Mouse (Mus musculus): ENCODE data around the gene Calr4. TPM values are rescaled to one million over a fixed set of nuclear protein-coding genes. Genes with fewer than 3 reads are reported as not detected.

Gene Calr4
- total and polyA plus RNA-seq, 3 experiments: 0.04 TPM; not detected in 2

DNA sequence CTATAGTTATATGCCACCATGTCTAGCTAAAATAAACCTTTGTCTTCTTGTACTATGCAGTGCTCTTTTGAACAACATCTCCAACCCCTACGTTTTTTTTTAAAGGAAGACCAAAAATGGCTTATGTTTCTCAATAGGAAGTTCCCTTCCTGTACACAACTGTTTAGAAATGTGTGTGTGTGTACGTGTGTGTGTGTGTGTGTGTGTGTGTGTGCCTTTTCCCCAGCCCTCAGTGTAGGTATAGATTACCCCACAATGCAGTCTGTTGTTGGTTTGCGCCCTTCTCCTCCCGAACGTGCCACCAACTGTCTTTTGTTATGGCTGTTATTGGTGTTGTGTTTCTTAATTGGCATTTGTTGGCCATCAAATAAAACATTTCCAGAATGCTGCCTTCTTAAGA, 26.8 kb upstream of the Calr4 start:
- no peak overlapping the region for H3K27ac ChIP-seq (ENCODE audit: control insufficient read depth, low read depth, low read length)
- H3K9ac ChIP-seq (ENCODE audit: control insufficient read depth, low read depth, low read length, poor library complexity, severe bottlenecking): no peak overlapping the region
- H3K36me3 ChIP-seq (ENCODE audit: control insufficient read depth in 1 of 2, insufficient read depth in 2 of 2, low read length in 2 of 2): no peaks in the 10 kb centered on the region
- peaks cover 4% of the 10 kb centered on the region in 2 experiments for H3K27me3 ChIP-seq (ENCODE audit: control insufficient read depth in 1 of 2, insufficient read depth in 2 of 2, low read length in 2 of 2)
- DNase-seq (ENCODE audit: low read depth, low spot score): no peak
- no peaks in the 10 kb centered on the region for H3K79me2 ChIP-seq (ENCODE audit: control insufficient read depth, insufficient read depth, low read length, poor library complexity)
- H3K4me1 ChIP-seq (ENCODE audit: control insufficient read depth in 1 of 2, insufficient read depth in 2 of 2, low read length in 2 of 2): peaks cover 0 to 2% of the 10 kb centered on the region in 2 experiments; a peak in 1 of 4 replicates
- TF ChIP-seq MAFK (IDR thresholded peaks at IDR 0.05; ENCODE audit: borderline replicate concordance, low read depth, low read length) (no peak), SIN3A (IDR thresholded peaks at IDR 0.05; ENCODE audit: low read length) (no peak), ELF1 (IDR thresholded peaks at IDR 0.05; ENCODE audit: low read depth, low read length) (no peak), USF2 (IDR thresholded peaks at IDR 0.05; ENCODE audit: borderline replicate concordance in 1 of 2, insufficient read depth in 1 of 2, low read depth in 1 of 2, low read length in 2 of 2) (no peak), NRF1 (IDR thresholded peaks at IDR 0.05; ENCODE audit: insufficient read depth, low read depth, low read length, poor library complexity, severe bottlenecking) (no peak), JUND (IDR thresholded peaks at IDR 0.05; ENCODE audit: low read depth, low read length) (no peak), ZKSCAN1 (IDR thresholded peaks at IDR 0.05; ENCODE audit: low read depth, low read length) (no peak), GABPA (IDR thresholded peaks at IDR 0.05; ENCODE audit: low read depth, low read length) (no peak), MAX (IDR thresholded peaks at IDR 0.05; ENCODE audit: low read length) (no peak), KAT2A (conservative IDR thresholded peaks at IDR 0.05; ENCODE audit: low read depth, low read length) (no peak), E2F4 (IDR thresholded peaks at IDR 0.05; ENCODE audit: borderline replicate concordance, low read depth, low read length) (no peak), CHD2 (IDR thresholded peaks at IDR 0.05; ENCODE audit: low read length) (no peak), HCFC1 (IDR thresholded peaks at IDR 0.05; ENCODE audit: low read depth, low read length) (no peak), MAZ (IDR thresholded peaks at IDR 0.05; ENCODE audit: low read depth, low read length) (no peak), TCF12 (IDR thresholded peaks at IDR 0.05; ENCODE audit: low read depth, low read length) (no peak), POLR2AphosphoS2 (IDR thresholded peaks at IDR 0.05; ENCODE audit: low read length) (no peak), TAL1 (IDR thresholded peaks at IDR 0.05; ENCODE audit: low read length) (no peak), MYB (IDR thresholded peaks at IDR 0.05; ENCODE audit: low read depth, low read length) (no peak), MEF2A (IDR thresholded peaks at IDR 0.05; ENCODE audit: extremely low read depth, insufficient replicate concordance, low read depth, low read length, poor library complexity, severe bottlenecking) (no peak), POLR2A (IDR thresholded peaks at IDR 0.05; ENCODE audit: control insufficient read depth in 1 of 2, insufficient read depth in 1 of 2, low read depth in 1 of 2, low read length in 2 of 2, poor library complexity in 1 of 2) (no peak)
- no peaks in the 10 kb centered on the region for H3K9me3 ChIP-seq (replicated peaks; ENCODE audit: insufficient read depth, low read length)
- H3K4me3 ChIP-seq (ENCODE audit: control insufficient read depth in 1 of 2, insufficient read depth in 1 of 2, low read depth in 2 of 2, low read length in 2 of 2): no peak overlapping the region

DNA sequence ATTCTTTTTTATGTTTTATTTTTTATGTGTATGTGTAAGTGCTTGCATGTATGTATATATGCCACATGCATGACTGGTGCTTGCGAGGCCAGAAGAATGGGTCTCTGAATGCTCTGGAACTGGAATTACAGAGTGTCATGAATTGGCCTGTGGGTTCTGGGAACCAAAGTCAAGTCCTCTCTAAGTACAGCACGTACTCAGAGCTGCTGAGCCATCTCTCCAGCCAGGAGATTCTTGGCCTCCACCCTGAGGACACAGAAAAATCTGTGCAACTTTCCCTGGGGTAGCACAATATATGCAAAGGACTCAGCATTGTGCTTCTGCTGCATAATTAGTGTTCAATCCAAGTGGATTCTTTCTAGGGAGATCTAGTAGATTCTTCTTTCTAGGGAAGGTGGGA, 24.0 kb upstream of the Calr4 start:
- H3K9me3 ChIP-seq (replicated peaks; ENCODE audit: insufficient read depth, low read length): no peaks in the 10 kb centered on the region
- H3K27me3 ChIP-seq (ENCODE audit: control insufficient read depth in 1 of 2, insufficient read depth in 2 of 2, low read length in 2 of 2): peaks cover 4 to 5% of the 10 kb centered on the region in 2 experiments
- no peak overlapping the region for H3K9ac ChIP-seq (ENCODE audit: control insufficient read depth, low read depth, low read length, poor library complexity, severe bottlenecking)
- TF ChIP-seq ZMIZ1 (IDR thresholded peaks at IDR 0.05; ENCODE audit: low read depth, low read length) (no peak), MAX (IDR thresholded peaks at IDR 0.05; ENCODE audit: low read length) (no peak), CHD1 (IDR thresholded peaks at IDR 0.05; ENCODE audit: low read depth, low read length) (no peak), CHD2 (IDR thresholded peaks at IDR 0.05; ENCODE audit: low read length) (no peak), SIN3A (IDR thresholded peaks at IDR 0.05; ENCODE audit: low read length) (no peak)
- H3K4me1 ChIP-seq (ENCODE audit: control insufficient read depth in 1 of 2, insufficient read depth in 2 of 2, low read length in 2 of 2): no peaks in the 10 kb centered on the region
- H3K79me2 ChIP-seq (ENCODE audit: control insufficient read depth, insufficient read depth, low read length, poor library complexity): no peaks in the 10 kb centered on the region
- no peak overlapping the region for H3K4me3 ChIP-seq (ENCODE audit: control insufficient read depth in 1 of 2, insufficient read depth in 1 of 2, low read depth in 2 of 2, low read length in 2 of 2)
- no peaks in the 10 kb centered on the region for H3K36me3 ChIP-seq (ENCODE audit: control insufficient read depth in 1 of 2, insufficient read depth in 2 of 2, low read length in 2 of 2)
- H3K27ac ChIP-seq (ENCODE audit: control insufficient read depth, low read depth, low read length): no peak overlapping the region
- DNase-seq (ENCODE audit: low read depth, low spot score): no peak

Measured in MEL (cell line).